Mouse (Mus musculus) CH12.LX (cell line): ENCODE results near the gene Fpr1. TPM values are rescaled to one million over a fixed set of nuclear protein-coding genes. Genes with fewer than 3 reads are reported as not detected.

Experiments used
- DNase-seq: peaks from one replicate; pipeline ENCODE4 v3.0.0-alpha.2; 2013; ENCODE audit errors: extremely low read depth
- H3K27ac ChIP-seq: 2 replicates; pipeline ENCODE4 v1.5.1; 2012; ENCODE audit warnings: low read depth, mild to moderate bottlenecking, control low read depth, moderate library complexity; ENCODE audit not compliant: insufficient read depth
- H3K27me3 ChIP-seq: replicated peaks from 2 replicates; pipeline ENCODE3; 2012; ENCODE audit warnings: inconsistent platforms
- H3K36me3 ChIP-seq, 2 experiments: replicated peaks in 1 of 2; 2 replicates each; pipeline versions ENCODE3 to v1.6.1; 2012; ENCODE audit warnings: inconsistent platforms in 1 of 2, low read length in 1 of 2, mild to moderate bottlenecking in 1 of 2, mixed read lengths in 1 of 2, moderate library complexity in 1 of 2; ENCODE audit not compliant: control insufficient read depth in 1 of 2, insufficient read depth in 1 of 2
- H3K4me1 ChIP-seq, 2 experiments: 2 replicates each; pipeline ENCODE4 v1.6.1; 2012; ENCODE audit warnings: inconsistent platforms in 1 of 2, moderate library complexity in 1 of 2; ENCODE audit not compliant: insufficient read depth in 2 of 2, control insufficient read depth in 1 of 2
- H3K4me2 ChIP-seq: 2 replicates; pipeline ENCODE4 v1.6.1; 2012; ENCODE audit warnings: low read depth, mild to moderate bottlenecking, control low read depth; ENCODE audit not compliant: poor library complexity, insufficient read depth, severe bottlenecking
- H3K4me3 ChIP-seq, 3 experiments: fragments of 150-350 bp in 1 of 3; sonication (generic) in 1 of 3; replicated peaks in 1 of 3; 2 replicates each; pipeline versions ENCODE3 to v1.5.1; 2011 to 2012; ENCODE audit warnings: low read depth in 2 of 3, low read length in 2 of 3, mild to moderate bottlenecking in 2 of 3, moderate library complexity in 2 of 3, control low read depth in 1 of 3, improper control_type of control experiment in 1 of 3, inconsistent platforms in 1 of 3, mixed read lengths in 1 of 3; ENCODE audit not compliant: poor library complexity in 1 of 3
- H3K79me2 ChIP-seq: replicated peaks from 2 replicates; pipeline ENCODE4 v1.6.1; 2012; ENCODE audit warnings: mild to moderate bottlenecking, moderate library complexity; ENCODE audit not compliant: control insufficient read depth, poor library complexity, insufficient read depth, severe bottlenecking; ENCODE audit errors: extremely low read depth
- H3K9ac ChIP-seq: 2 replicates; pipeline ENCODE4 v1.6.1; 2012; ENCODE audit warnings: low read depth, mild to moderate bottlenecking, control low read depth, moderate library complexity; ENCODE audit not compliant: insufficient read depth
- H3K9me3 ChIP-seq: replicated peaks from 2 replicates; pipeline ENCODE3; 2012; ENCODE audit warnings: low read length, inconsistent platforms, mixed read lengths
- BHLHE40 ChIP-seq: IDR thresholded peaks from 2 replicates; pipeline ENCODE4 v1.6.1; 2011; ENCODE audit warnings: mild to moderate bottlenecking, low read depth, low read length, improper control_type of control experiment
- CHD1 ChIP-seq: IDR thresholded peaks from 2 replicates; pipeline ENCODE4 v1.6.1; 2012; ENCODE audit warnings: low read depth, low read length, improper control_type of control experiment, inconsistent platforms
- CTCF ChIP-seq, 2 experiments: IDR thresholded peaks in 1 of 2; conservative IDR thresholded peaks in 1 of 2; 2 replicates each; pipeline ENCODE4 v1.5.1; 2011 to 2012; ENCODE audit warnings: low read depth in 2 of 2, low read length in 2 of 2, improper control_type of control experiment in 1 of 2, inconsistent platforms in 1 of 2, mild to moderate bottlenecking in 1 of 2, moderate library complexity in 1 of 2
- EP300 ChIP-seq: IDR thresholded peaks from 2 replicates; pipeline ENCODE4 v1.6.1; 2011; ENCODE audit warnings: low read length, improper control_type of control experiment
- ETS1 ChIP-seq: conservative IDR thresholded peaks from 2 replicates; pipeline ENCODE4 v1.6.1; 2012; ENCODE audit warnings: low read depth, mild to moderate bottlenecking, inconsistent platforms, low read length, improper control_type of control experiment, moderate library complexity
- GABPA ChIP-seq: IDR thresholded peaks from 2 replicates; pipeline ENCODE4 v1.6.1; 2012; ENCODE audit warnings: low read depth, low read length, improper control_type of control experiment, inconsistent platforms; ENCODE audit not compliant: insufficient replicate concordance
- HCFC1 ChIP-seq: IDR thresholded peaks from 2 replicates; pipeline ENCODE4 v1.6.1; 2012; ENCODE audit warnings: low read depth, mild to moderate bottlenecking, inconsistent platforms, low read length, improper control_type of control experiment
- MAFK ChIP-seq: IDR thresholded peaks from 2 replicates; pipeline ENCODE4 v1.6.1; 2011; ENCODE audit warnings: low read length, improper control_type of control experiment; ENCODE audit not compliant: insufficient replicate concordance
- MEF2A ChIP-seq: IDR thresholded peaks from 2 replicates; pipeline ENCODE4 v1.6.1; 2014; ENCODE audit warnings: low read depth, mild to moderate bottlenecking, inconsistent platforms, low read length, improper control_type of control experiment, borderline replicate concordance
- MXI1 ChIP-seq: IDR thresholded peaks from 2 replicates; pipeline ENCODE4 v1.6.1; 2011; ENCODE audit warnings: mild to moderate bottlenecking, low read depth, low read length, improper control_type of control experiment
- MYC ChIP-seq: IDR thresholded peaks from 2 replicates; pipeline ENCODE4 v1.6.1; 2011; ENCODE audit warnings: low read depth, mild to moderate bottlenecking, improper control_type of control experiment, low read length
- PAX5 ChIP-seq: IDR thresholded peaks from 2 replicates; pipeline ENCODE4 v1.6.1; 2012; ENCODE audit warnings: low read length, inconsistent platforms, mixed read lengths
- POLR2A ChIP-seq: IDR thresholded peaks from 2 replicates; pipeline ENCODE4 v1.6.1; 2011; ENCODE audit warnings: low read depth, mild to moderate bottlenecking, improper control_type of control experiment, low read length
- POLR2AphosphoS2 ChIP-seq: IDR thresholded peaks from 2 replicates; pipeline ENCODE4 v1.6.1; 2011; ENCODE audit warnings: low read depth, low read length, improper control_type of control experiment
- SMC3 ChIP-seq: IDR thresholded peaks from 2 replicates; pipeline ENCODE4 v1.6.1; 2011; ENCODE audit warnings: low read depth, low read length, improper control_type of control experiment
- TCF12 ChIP-seq: IDR thresholded peaks from 2 replicates; pipeline ENCODE4 v1.6.1; 2014; ENCODE audit warnings: low read depth, mild to moderate bottlenecking, inconsistent platforms, low read length, improper control_type of control experiment
- UBTF ChIP-seq: IDR thresholded peaks from 2 replicates; pipeline ENCODE4 v1.6.1; 2012; ENCODE audit warnings: low read depth, mild to moderate bottlenecking, inconsistent platforms, low read length, improper control_type of control experiment, moderate library complexity
- ZKSCAN1 ChIP-seq: IDR thresholded peaks from 2 replicates; pipeline ENCODE4 v1.6.1; 2012; ENCODE audit warnings: low read depth, inconsistent platforms, low read length, improper control_type of control experiment, borderline replicate concordance
- ZNF384 ChIP-seq: IDR thresholded peaks from 2 replicates; pipeline ENCODE4 v1.6.1; 2012; ENCODE audit warnings: low read depth, low read length, improper control_type of control experiment, inconsistent platforms
- dilution Hi-C: fragments of 300-500 bp; cut with MboI; formaldehyde crosslinking; loops from 2 replicates; pipeline ENCODE4 v1.14.3; 2020; ENCODE audit warnings: low sequenced_read_pairs; ENCODE audit not compliant: extremely low pct_unique_long_range_greater_than_20kb, extremely low pct_ligation_motif_present
- in situ Hi-C: fragments of 300-500 bp; cut with MboI; formaldehyde crosslinking; loops from 3 replicates; pipeline ENCODE4 v1.14.3; 2019; ENCODE audit warnings: low sequenced_read_pairs, low pct_ligation_motif_present, low pct_unique_long_range_greater_than_20kb, mixed read lengths
- polyA plus RNA-seq: library from polyadenylated mRNA; unstranded; fragments of >175 nt; gene quantifications from 2 replicates; pipeline ENCODE4 v1.2.1, GENCODE M21; 2012; ENCODE audit warnings: low read depth; ENCODE audit not compliant: insufficient read length
- total RNA-seq, 2 experiments: library from RNA; depleted of rRNA; stranded (reverse); fragments of 300-350 nt in 1 of 2; fragments of >200 nt in 1 of 2; gene quantifications; 2 replicates each; pipeline ENCODE4 v1.2.3; 2012 to 2014

The Fpr1 gene
- total and polyA plus RNA-seq, 3 experiments: not detected

GRCm38 (mm10) chr17:17856612-17857011, 27.1 kb downstream of the Fpr1 start:
- no peaks in the 10 kb centered on the region for H3K9me3 ChIP-seq
- dilution Hi-C loops: no loop called here
- TF ChIP-seq BHLHE40 (no peak), SMC3 (no peak), MAFK (no peak), CHD1 (no peak), PAX5 (no peak), CTCF (conservative IDR thresholded peaks at IDR 0.05 in 1 of 2, IDR thresholded peaks at IDR 0.05 in 1 of 2; ENCODE audit: low read depth in 2 of 2, low read length in 2 of 2) (no peak), EP300 (no peak), TCF12 (no peak), MXI1 (no peak)
- TF ChIP-seq, all 38 proteins: peak for 0
- H3K36me3 ChIP-seq: no peaks in the 10 kb centered on the region
- no peaks in the 10 kb centered on the region for H3K79me2 ChIP-seq
- no peak for DNase-seq
- no peak overlapping the region for H3K4me3 ChIP-seq
- H3K27ac ChIP-seq: no peak overlapping the region
- in situ Hi-C loops: no loop called here
- H3K4me1 ChIP-seq: peaks cover 0 to 2% of the 10 kb centered on the region in 2 experiments; a peak in 1 of 4 replicates
- H3K4me2 ChIP-seq: no peak overlapping the region
- no peaks in the 10 kb centered on the region for H3K27me3 ChIP-seq
- H3K9ac ChIP-seq: no peak overlapping the region

- no peak within 1 kb of the TSS for H3K27ac ChIP-seq
- DNase-seq: no peak
- no peaks in the 10 kb centered on the region for H3K9me3 ChIP-seq
- in situ Hi-C loops: no loop called here
- H3K4me2 ChIP-seq: no peak within 1 kb of the TSS
- no peak for TF ChIP-seq MYC
- TF ChIP-seq MEF2A: no peak
- TF ChIP-seq EP300: no peak
- no peak for TF ChIP-seq ETS1
- TF ChIP-seq ZNF384: no peak
- TF ChIP-seq POLR2A: no peak
- no peak for TF ChIP-seq UBTF
- TF ChIP-seq POLR2AphosphoS2: no peak
- no peak for TF ChIP-seq HCFC1
- TF ChIP-seq ZKSCAN1: no peak
- no peak for TF ChIP-seq PAX5
- TF ChIP-seq GABPA: no peak
- H3K27me3 ChIP-seq: no peaks in the 10 kb centered on the region
- no peak within 1 kb of the TSS for H3K4me3 ChIP-seq
- no peaks in the 10 kb centered on the region for H3K79me2 ChIP-seq
- H3K36me3 ChIP-seq: no peaks in the 10 kb centered on the region
- H3K4me1 ChIP-seq: peaks cover 0 to 2% of the 10 kb centered on the region in 2 experiments; a peak in 1 of 4 replicates
- dilution Hi-C loops: no loop called here
- no peak within 1 kb of the TSS for H3K9ac ChIP-seq
Measured at GRCm38 (mm10) chr17:17855064-17855838, 28.5 kb downstream of the Fpr1 start, which contains the start of gene Has1. TSS of gene Has1 (minus strand) at chr17:17855205.
